Mouse (Mus musculus) megakaryocyte, embryonic 14.5 days (primary cell): ENCODE results near the gene Gm49661. TPM values are rescaled to one million over a fixed set of nuclear protein-coding genes. Genes with fewer than 3 reads are reported as not detected.

ENCODE experiments used
- H3K27me3 ChIP-seq: replicated peaks from 2 replicates; pipeline ENCODE3; 2012; ENCODE audit warnings: inconsistent platforms
- H3K36me3 ChIP-seq: replicated peaks from 2 replicates; pipeline ENCODE3; 2012; ENCODE audit warnings: low read length, inconsistent platforms, mixed read lengths
- H3K4me1 ChIP-seq: 2 replicates; pipeline ENCODE4 v1.6.1; 2012; ENCODE audit warnings: inconsistent platforms
- H3K4me3 ChIP-seq: replicated peaks from 2 replicates; pipeline ENCODE3; 2012; ENCODE audit warnings: moderate library complexity, mild to moderate bottlenecking, inconsistent platforms
- H3K9me3 ChIP-seq: 2 replicates; pipeline ENCODE4 v1.6.1; 2012; ENCODE audit warnings: inconsistent platforms
- FLI1 ChIP-seq: IDR thresholded peaks from 2 replicates; pipeline ENCODE4 v1.6.1; 2012; ENCODE audit warnings: low read length, inconsistent platforms, mixed read lengths
- GATA1 ChIP-seq: IDR thresholded peaks from 3 replicates; pipeline ENCODE4 v1.6.1; 2012; ENCODE audit warnings: mixed read lengths, low read length, inconsistent platforms, borderline replicate concordance
- polyA plus RNA-seq: library from polyadenylated mRNA; stranded (reverse); fragments of >175 nt; gene quantifications from 2 replicates; pipeline ENCODE4 v1.2.3, GENCODE M21; 2012; ENCODE audit warnings: low replicate concordance; ENCODE audit not compliant: insufficient read depth

Gene Gm49661
- polyA plus RNA-seq, 1 experiment = not detected

DNA sequence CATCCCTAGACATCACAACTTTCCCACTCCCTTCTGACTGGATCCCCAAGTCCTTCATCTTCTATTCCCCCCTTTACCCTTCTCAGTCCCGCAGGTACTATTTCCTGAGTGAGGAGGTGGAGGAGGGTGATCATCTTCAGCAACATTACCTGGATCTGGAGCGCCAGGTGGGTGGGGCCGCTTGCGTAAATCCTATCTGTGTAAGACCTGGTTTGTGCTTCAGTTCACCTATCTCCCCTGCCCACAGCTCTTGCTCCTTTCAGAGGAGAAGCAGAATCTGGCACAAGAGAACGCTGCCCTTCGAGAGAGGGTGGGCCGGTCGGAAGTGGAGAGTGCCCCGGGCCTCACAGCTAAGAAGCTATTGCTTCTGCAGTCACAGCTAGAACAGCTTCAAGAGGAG, 25.1 kb upstream of the Gm49661 start:
- no peak for TF ChIP-seq FLI1
- no peak for TF ChIP-seq GATA1
- Histone ChIP-seq H3K27me3 (no peaks in the 10 kb centered on the region), H3K36me3 (peaks cover 31% of the 10 kb centered on the region), H3K4me1 (peaks cover 45% of the 10 kb centered on the region), H3K4me3 (no peak overlapping the region), H3K9me3 (no peaks in the 10 kb centered on the region)

- Histone ChIP-seq H3K36me3 (peaks cover 15% of the 10 kb centered on the region), H3K4me1 (peaks cover 55% of the 10 kb centered on the region), H3K27me3 (no peaks in the 10 kb centered on the region), H3K9me3 (no peaks in the 10 kb centered on the region), H3K4me3 (peak overlapping the region; percentile 97)
- TF ChIP-seq FLI1 = no peak
- TF ChIP-seq GATA1 = no peak
Observed at GRCm38 (mm10) chr8:84990836-84991235, 21.6 kb upstream of the Gm49661 start.

DNA sequence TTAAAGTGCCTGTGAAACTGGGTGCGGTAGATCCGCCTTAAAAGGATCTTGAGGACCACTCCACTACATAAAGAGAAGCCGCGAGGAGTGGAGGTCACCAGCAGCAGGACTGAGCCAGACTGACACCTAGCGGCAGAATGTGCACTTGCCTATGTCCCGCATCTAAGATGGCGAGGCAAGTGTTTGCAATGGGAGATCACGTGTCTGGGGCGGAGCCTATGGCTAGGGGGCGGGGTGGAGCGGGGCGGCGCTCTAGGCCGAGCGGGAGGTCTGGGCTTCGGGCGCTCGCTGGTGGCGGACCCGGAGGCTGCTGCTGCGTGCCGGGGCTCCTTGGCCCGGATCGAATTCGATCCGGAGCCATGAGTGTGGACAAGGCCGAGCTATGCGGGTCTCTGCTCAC, 21.1 kb upstream of the Gm49661 start, which contains the start of gene Hook2:
Gene Hook2, plus strand, starts transcription at position 255 of the 400 bp plus-strand sequence.
- Histone ChIP-seq H3K4me1 (peaks cover 60% of the 10 kb centered on the region), H3K36me3 (peaks cover 10% of the 10 kb centered on the region), H3K27me3 (no peaks in the 10 kb centered on the region), H3K9me3 (no peaks in the 10 kb centered on the region), H3K4me3 (peak within 1 kb of the TSS; percentile 97)
- TF ChIP-seq GATA1 (no peak), FLI1 (no peak)

DNA sequence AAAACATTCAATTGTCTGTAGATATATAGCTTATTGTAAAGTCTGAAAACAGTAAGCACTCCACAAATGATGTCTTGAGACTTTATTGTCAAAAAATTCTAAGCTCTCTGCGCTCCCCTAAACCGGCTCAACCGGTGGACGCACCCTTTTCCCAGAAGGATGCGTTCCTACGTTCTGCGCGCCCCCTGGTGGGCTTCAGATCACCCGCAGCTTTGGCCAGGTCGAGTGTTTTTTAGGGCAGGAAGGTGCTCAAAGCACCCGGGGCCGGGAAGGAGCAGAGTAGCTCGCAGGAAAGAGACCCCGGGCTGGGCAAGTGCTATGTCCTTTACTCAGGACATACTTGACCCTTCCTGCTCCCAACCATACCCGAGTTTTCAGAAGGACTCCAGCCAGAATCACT, 20.6 kb upstream of the Gm49661 start:
- Histone ChIP-seq H3K36me3 (peaks cover 4% of the 10 kb centered on the region), H3K4me3 (peak overlapping the region; percentile 97), H3K27me3 (no peaks in the 10 kb centered on the region), H3K4me1 (peaks cover 65% of the 10 kb centered on the region), H3K9me3 (no peaks in the 10 kb centered on the region)
- TF ChIP-seq GATA1 (no peak), FLI1 (no peak)

DNA sequence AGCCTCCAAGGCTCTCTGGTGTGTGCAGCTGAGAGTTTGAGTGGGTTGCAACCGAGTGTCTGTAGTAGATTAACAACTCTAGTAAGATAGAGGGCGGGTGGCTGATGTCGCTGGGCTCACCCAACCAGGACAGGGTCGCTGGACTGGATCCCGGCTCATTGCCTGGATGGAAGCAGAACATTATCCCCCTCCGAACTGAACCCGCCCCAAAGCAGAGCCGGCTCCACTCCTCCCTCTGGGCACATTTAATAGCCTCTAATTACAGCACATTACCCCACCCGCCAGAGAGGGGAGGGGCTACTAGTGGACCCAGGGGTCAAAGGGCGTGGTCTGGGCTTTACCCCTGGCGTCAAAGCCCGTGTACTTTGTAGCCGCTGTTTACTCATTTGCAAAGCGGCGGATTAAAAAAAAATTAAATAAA, 20.1 kb upstream of the Gm49661 start:
- H3K27me3 ChIP-seq = no peaks in the 10 kb centered on the region
- peaks cover 70% of the 10 kb centered on the region for H3K4me1 ChIP-seq
- H3K9me3 ChIP-seq = no peaks in the 10 kb centered on the region
- peak overlapping the region; percentile 97 for H3K4me3 ChIP-seq
- peaks cover 1% of the 10 kb centered on the region for H3K36me3 ChIP-seq
- TF ChIP-seq FLI1 = no peak
- TF ChIP-seq GATA1 = no peak

DNA sequence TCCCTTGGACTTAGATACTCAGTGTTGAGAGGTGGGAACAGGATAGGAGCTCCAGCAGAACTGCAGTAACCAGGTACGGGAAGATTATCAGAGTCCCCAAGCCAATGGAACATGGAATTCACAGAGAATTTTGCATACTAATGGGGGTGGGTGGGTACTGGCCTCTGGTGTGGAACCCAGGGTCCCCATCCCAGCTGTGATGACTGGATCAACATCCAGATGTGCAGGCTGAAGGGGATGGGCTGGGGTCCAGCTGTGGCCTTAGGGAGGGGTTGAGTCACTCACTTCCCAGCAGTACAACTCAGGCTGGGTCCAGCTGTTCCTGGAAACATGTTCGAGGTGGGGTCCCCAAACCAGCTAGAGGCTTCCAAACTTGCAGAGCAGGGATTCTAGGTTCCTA, 18.7 kb upstream of the Gm49661 start:
- TF ChIP-seq FLI1 = no peak
- no peak for TF ChIP-seq GATA1
- Histone ChIP-seq H3K4me3 (no peak overlapping the region), H3K4me1 (peaks cover 75% of the 10 kb centered on the region), H3K27me3 (no peaks in the 10 kb centered on the region), H3K36me3 (no peaks in the 10 kb centered on the region), H3K9me3 (no peaks in the 10 kb centered on the region)

DNA sequence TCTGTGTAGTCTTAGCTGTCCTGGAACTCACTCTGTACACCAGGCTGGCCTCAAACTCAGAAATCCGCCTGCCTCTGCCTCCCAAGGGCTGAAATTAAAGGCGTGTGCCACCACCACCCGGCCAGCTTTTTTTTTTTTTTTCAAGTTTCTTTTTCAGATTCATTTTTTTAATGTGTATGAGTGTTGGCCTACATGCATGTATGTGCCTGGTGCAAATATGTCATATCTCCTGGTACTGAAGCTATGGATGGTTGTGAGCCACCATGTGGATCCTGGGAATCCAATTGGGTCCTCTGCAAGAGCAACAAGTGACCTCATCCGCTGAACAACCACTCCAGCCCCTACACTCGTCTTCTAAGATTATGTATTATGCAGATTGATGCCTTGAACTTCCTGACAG, 18.2 kb upstream of the Gm49661 start:
- H3K4me3 ChIP-seq = no peak overlapping the region
- H3K36me3 ChIP-seq = no peaks in the 10 kb centered on the region
- no peaks in the 10 kb centered on the region for H3K9me3 ChIP-seq
- no peak for TF ChIP-seq GATA1
- TF ChIP-seq FLI1 = no peak
- H3K4me1 ChIP-seq = peaks cover 75% of the 10 kb centered on the region
- no peaks in the 10 kb centered on the region for H3K27me3 ChIP-seq

- Histone ChIP-seq H3K36me3 (no peaks in the 10 kb centered on the region), H3K4me3 (peak overlapping the region; percentile 92), H3K27me3 (no peaks in the 10 kb centered on the region), H3K9me3 (no peaks in the 10 kb centered on the region), H3K4me1 (peaks cover 79% of the 10 kb centered on the region)
- TF ChIP-seq FLI1 = no peak
Observed at GRCm38 (mm10) chr8:84986379-84986945, 17.2 kb upstream of the Gm49661 start.

DNA sequence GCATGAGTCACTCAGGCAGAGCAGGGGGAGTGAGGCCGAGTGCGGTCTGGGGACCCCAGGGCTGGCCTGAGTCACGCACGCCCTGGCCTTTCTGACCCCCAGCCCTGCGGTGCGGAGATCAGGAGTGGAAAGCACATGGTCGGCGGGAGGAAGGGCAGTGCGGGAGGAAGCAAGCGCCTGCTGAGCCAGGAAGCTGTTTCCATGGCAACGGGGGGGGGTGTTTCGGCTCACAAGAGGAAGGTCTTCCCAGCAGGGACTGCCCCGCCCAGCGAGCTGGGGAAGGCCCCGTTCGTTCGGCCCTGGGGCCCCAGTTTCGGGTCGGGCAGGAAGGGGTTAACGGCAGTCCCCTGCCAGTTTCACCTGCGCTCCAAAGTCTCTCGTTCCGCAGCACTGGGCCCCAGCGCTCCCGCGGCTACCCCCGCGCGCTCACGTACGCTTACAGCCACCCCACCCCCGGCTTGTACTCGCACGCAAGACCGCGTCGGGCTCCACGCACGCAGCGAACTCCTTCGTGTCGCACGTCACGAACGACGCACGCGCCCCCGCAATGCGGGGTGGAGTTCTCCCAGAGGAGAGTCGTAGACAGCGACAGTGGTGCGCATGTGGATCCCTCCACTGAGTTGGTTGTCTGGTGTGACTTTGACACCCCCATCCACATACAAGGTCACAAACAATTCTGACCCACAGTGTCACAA, 16.6 kb upstream of the Gm49661 start:
- H3K27me3 ChIP-seq = no peaks in the 10 kb centered on the region
- H3K4me1 ChIP-seq = peaks cover 79% of the 10 kb centered on the region
- no peak for TF ChIP-seq GATA1
- peak overlapping the region; percentile 92 for H3K4me3 ChIP-seq
- H3K36me3 ChIP-seq = no peaks in the 10 kb centered on the region
- no peaks in the 10 kb centered on the region for H3K9me3 ChIP-seq

DNA sequence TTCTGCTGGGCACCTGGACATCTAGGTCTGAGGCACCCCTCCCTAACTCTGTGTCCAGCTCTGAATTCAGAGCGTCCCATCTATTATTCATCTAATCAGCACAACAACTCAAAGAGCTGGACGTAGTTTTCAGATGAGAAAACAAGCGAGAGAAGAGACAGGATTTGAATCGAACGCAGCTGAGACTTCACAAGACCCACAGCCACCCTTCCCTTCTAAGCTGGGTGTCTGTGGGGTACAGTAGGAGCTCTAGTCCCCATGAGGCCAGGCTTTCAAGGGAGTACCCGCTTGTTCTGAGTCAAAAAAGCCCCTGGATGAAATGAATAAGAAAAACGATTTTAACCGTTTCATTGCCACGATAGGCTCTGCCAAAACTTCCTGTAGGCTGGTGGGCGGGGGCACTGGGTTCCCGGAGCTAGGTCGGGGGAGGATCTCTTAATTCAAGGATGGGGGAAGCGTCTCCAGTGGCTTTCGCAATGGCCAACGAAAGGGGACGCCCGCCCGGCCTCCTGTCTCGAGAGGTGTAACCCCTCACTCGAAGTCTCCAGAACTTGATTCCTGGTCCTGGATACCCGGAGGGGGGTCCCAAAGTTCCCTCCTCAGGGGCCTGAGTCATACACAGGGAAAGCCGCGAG, 15.9 kb upstream of the Gm49661 start:
- Histone ChIP-seq H3K36me3 (no peaks in the 10 kb centered on the region), H3K9me3 (no peaks in the 10 kb centered on the region), H3K4me1 (peaks cover 82% of the 10 kb centered on the region), H3K4me3 (peak overlapping the region; percentile 92), H3K27me3 (no peaks in the 10 kb centered on the region)
- TF ChIP-seq GATA1 (no peak), FLI1 (no peak)
